Mouse (Mus musculus) CD4-positive helper T cell, adult 2 months (primary cell): ENCODE measurements around the gene Rab23.
A peak's percentile ranks its signal among the peaks of the same experiment; 100 is the strongest.

ENCODE experiments used
- DNase-seq: peaks from one replicate; pipeline ENCODE4 v3.0.0-alpha.2; 2012; ENCODE audit warnings: low read depth, missing footprints, low spot score

Rab23 gene

GRCm38 (mm10) chr1:33719733-33720225 is at the start of gene Rab23:
Rab23 (plus strand) TSS chr1:33719887.
- peak; percentile 91 for DNase-seq

- peak; percentile 84 for DNase-seq
Observed at GRCm38 (mm10) chr1:33670164-33670616, 49.5 kb upstream of the Rab23 start.

- DNase-seq = no peak
Observed at GRCm38 (mm10) chr1:33671441-33671840, 48.2 kb upstream of the Rab23 start.

- DNase-seq = no peak
Observed at GRCm38 (mm10) chr1:33672083-33672482, 47.6 kb upstream of the Rab23 start.

GRCm38 (mm10) chr1:33672514-33672913 is 47.2 kb upstream of the Rab23 start:
- peak; percentile 42 for DNase-seq

- no peak for DNase-seq
Observed at GRCm38 (mm10) chr1:33673158-33673960, 46.3 kb upstream of the Rab23 start.

- no peak for DNase-seq
Observed at GRCm38 (mm10) chr1:33680435-33680834, 39.3 kb upstream of the Rab23 start.

GRCm38 (mm10) chr1:33680890-33681289 is 38.8 kb upstream of the Rab23 start:
- DNase-seq = no peak

- DNase-seq = peak; percentile 47
Observed at GRCm38 (mm10) chr1:33684459-33684858, 35.2 kb upstream of the Rab23 start.

- no peak for DNase-seq
Observed at GRCm38 (mm10) chr1:33688810-33689209, 30.9 kb upstream of the Rab23 start.

- DNase-seq = no peak
Observed at GRCm38 (mm10) chr1:33689446-33690086, 30.1 kb upstream of the Rab23 start.

GRCm38 (mm10) chr1:33690087-33690448 is 29.6 kb upstream of the Rab23 start:
- DNase-seq = no peak

GRCm38 (mm10) chr1:33693893-33694292 is 25.8 kb upstream of the Rab23 start:
- DNase-seq = no peak

GRCm38 (mm10) chr1:33696016-33696415 is 23.7 kb upstream of the Rab23 start:
- no peak for DNase-seq

GRCm38 (mm10) chr1:33701244-33701643 is 18.4 kb upstream of the Rab23 start:
- DNase-seq = no peak

- peak; percentile 45 for DNase-seq
Observed at GRCm38 (mm10) chr1:33709615-33710014, 10.1 kb upstream of the Rab23 start.

- no peak for DNase-seq
Observed at GRCm38 (mm10) chr1:33712026-33712425, 7.7 kb upstream of the Rab23 start.

- no peak for DNase-seq
Observed at GRCm38 (mm10) chr1:33714796-33715195, 4.9 kb upstream of the Rab23 start.

GRCm38 (mm10) chr1:33717636-33718035 is 2.1 kb upstream of the Rab23 start:
- DNase-seq = no peak

GRCm38 (mm10) chr1:33720231-33720630 is 544 bp downstream of the Rab23 start:
- DNase-seq = no peak

GRCm38 (mm10) chr1:33721020-33721419 is 1.3 kb downstream of the Rab23 start:
- no peak for DNase-seq

GRCm38 (mm10) chr1:33724516-33724915 is 4.8 kb downstream of the Rab23 start:
- no peak for DNase-seq

GRCm38 (mm10) chr1:33725086-33725485 is 5.4 kb downstream of the Rab23 start:
- no peak for DNase-seq
